Comparison of ENCODE assay signal across 8 mouse cellular contexts in genomic region chr7:30588676-30589434, GRCm38 (mm10). TPM values are rescaled to one million over a fixed set of nuclear protein-coding genes. Genes with fewer than 3 reads are reported as not detected.
DNase-seq lines count a peak whose midpoint lies in the region; ATAC-seq lines count a peak whose summit lies in the region.

Kmt2b (minus strand) TSS chr7:30588726.

- peak; percentile 99 for DNase-seq in adrenal gland, adult (ENCODE audit: inconsistent age in 2 of 2, low spot score in 1 of 2)
- peak; percentile 98 for DNase-seq in embryo, embryonic 10.5 days (ENCODE audit: low spot score)
- peak; percentile 98 for DNase-seq in gastrocnemius, postnatal 14 days
- peak; percentile 94 to 98 for DNase-seq in left cerebral cortex, postnatal 10 days (ENCODE audit: extremely low spot score in 1 of 2, low spot score in 2 of 2)
- peak; percentile 98 for DNase-seq in right cerebral cortex, postnatal 25 days
- DNase-seq in urinary bladder, postnatal 4 days (ENCODE audit: low spot score in 2 of 2) = peak; percentile 95 to 97

- intact Hi-C loops in gastrocnemius, postnatal 14 days (cut with DNase I; ENCODE audit: low total_unique reads) = no loop called here
- intact Hi-C loops in left cerebral cortex, postnatal 10 days (cut with DNase I) = no loop called here

- ATAC-seq in inflammation-experienced regulatory T-cells, adult 6 months = peak; percentile 83
- ATAC-seq in megakaryocyte-erythroid progenitor cell, adult 5-6 weeks (replicated peaks; ENCODE audit: low FRiP score, low TSS enrichment, poor library complexity, severe bottlenecking) = peak; percentile 85

RNA-seq across cellular contexts. Expression of gene Kmt2b, which starts in this region (rescaled TPM):
- total RNA-seq in gastrocnemius, postnatal 14 days (2021) = 10 to 100 TPM; 14.1 to 15.2 TPM
- polyA plus RNA-seq in inflammation-experienced regulatory T-cells, adult 6 months (2017; shearing (Covaris generic)) = 10 to 100 TPM; 15.7 to 23.0 (median 22.6) TPM
- total RNA-seq in left cerebral cortex, postnatal 10 days (2021) = 10 to 100 TPM; 54.1 to 56.9 TPM
- total RNA-seq in megakaryocyte-erythroid progenitor cell, adult 5-6 weeks (2014; fragmentation: Nextera tagmentation) = 105 and 115 TPM in 2 replicates
- 17.0 and 17.3 TPM in 2 replicates for total RNA-seq in megakaryocyte-erythroid progenitor cell, adult 5-6 weeks (2017)

Comparison
In these comparisons a context has a peak if more than half of its experiments do, and no peak if none do; other contexts are left out.
1. Peak in every context shown above with its lines: DNase-seq and ATAC-seq.